Mouse (Mus musculus): Measurements from ENCODE around the gene Ccnjl. TPM values are rescaled to one million over a fixed set of nuclear protein-coding genes. Genes with fewer than 3 reads are reported as not detected.
A peak's percentile ranks its signal among the peaks of the same experiment; 100 is the strongest.

The Ccnjl gene
- polyA plus RNA-seq, 1 experiment from 2014 or later: 9.5 TPM

- H3K27me3 ChIP-seq (replicated peaks; ENCODE audit: control insufficient read depth, insufficient read depth, low read length): no peaks in the 10 kb centered on the region
- H3K4me1 ChIP-seq (replicated peaks; ENCODE audit: control insufficient read depth, insufficient read depth, low read length): peaks cover 15% of the 10 kb centered on the region
- 97% methylated on average over 15 of the region's 15 CpGs for WGBS
- H3K4me3 ChIP-seq (replicated peaks; ENCODE audit: low read length): no peak overlapping the region
- no peak overlapping the region for H3K27ac ChIP-seq (ENCODE audit: low read length)
- no peak overlapping the region for H3K4me2 ChIP-seq (ENCODE audit: low read length)
- H3K36me3 ChIP-seq (ENCODE audit: control insufficient read depth, insufficient read depth): no peaks in the 10 kb centered on the region
- ATAC-seq: no peak
- no peaks in the 10 kb centered on the region for H3K9me3 ChIP-seq (ENCODE audit: control insufficient read depth, low read length)
- H3K9ac ChIP-seq (replicated peaks; ENCODE audit: low read depth, low read length): no peak overlapping the region
Observed at GRCm38 (mm10) chr11:43543711-43544466, 15.3 kb downstream of the Ccnjl start.

DNA sequence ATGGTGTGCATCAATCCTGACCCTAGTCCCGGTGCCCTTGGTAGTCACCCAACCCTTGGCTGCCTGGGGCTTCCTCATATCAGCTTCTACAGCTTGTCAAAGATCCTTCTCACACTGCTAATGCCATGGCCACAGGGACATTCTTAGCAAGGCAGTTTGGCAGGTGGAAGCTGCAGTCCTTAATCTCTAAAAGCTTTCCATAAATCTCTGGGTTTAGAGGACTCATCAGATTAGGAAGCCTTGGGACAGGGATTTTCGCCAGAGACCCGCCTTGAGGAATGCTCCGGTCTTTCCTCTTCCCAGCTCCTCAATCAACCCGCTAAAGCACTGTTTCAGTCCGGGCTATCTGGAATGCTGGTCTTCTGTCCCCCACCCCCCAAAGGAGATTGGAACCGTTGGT, 16.2 kb downstream of the Ccnjl start:
- ATAC-seq: no peak
- Histone ChIP-seq H3K36me3 (ENCODE audit: control insufficient read depth, insufficient read depth) (no peaks in the 10 kb centered on the region), H3K27ac (ENCODE audit: low read length) (no peak overlapping the region), H3K9ac (replicated peaks; ENCODE audit: low read depth, low read length) (no peak overlapping the region), H3K27me3 (replicated peaks; ENCODE audit: control insufficient read depth, insufficient read depth, low read length) (no peaks in the 10 kb centered on the region), H3K4me1 (replicated peaks; ENCODE audit: control insufficient read depth, insufficient read depth, low read length) (peaks cover 22% of the 10 kb centered on the region), H3K9me3 (ENCODE audit: control insufficient read depth, low read length) (no peaks in the 10 kb centered on the region), H3K4me2 (ENCODE audit: low read length) (no peak overlapping the region), H3K4me3 (replicated peaks; ENCODE audit: low read length) (no peak overlapping the region)
- 91% methylated on average over 7 of the region's 7 CpGs for WGBS

- no peak overlapping the region for H3K4me2 ChIP-seq (ENCODE audit: low read length)
Observed at GRCm38 (mm10) chr11:43545873-43546475, 17.4 kb downstream of the Ccnjl start.

DNA sequence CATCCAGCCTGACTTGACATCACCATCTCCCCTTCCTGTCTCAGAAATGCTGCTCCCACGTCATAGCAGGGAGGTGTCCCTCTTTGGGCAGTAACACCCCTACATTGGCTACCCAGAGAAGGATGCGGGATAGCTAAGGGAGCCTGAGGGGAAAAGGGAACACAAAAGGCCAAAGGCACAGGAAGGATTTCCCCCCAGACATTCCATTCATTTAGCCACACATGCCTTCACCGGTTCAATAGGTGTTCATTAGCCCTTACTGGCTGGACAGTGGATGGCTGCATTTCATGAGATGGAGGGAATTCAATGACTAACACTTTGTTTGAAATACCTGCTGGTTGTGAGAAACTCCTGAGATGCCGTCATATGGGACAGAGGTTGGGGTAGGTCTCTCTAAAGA, 18.1 kb downstream of the Ccnjl start:
- no peak overlapping the region for H3K4me2 ChIP-seq (ENCODE audit: low read length)
- H3K9me3 ChIP-seq (ENCODE audit: control insufficient read depth, low read length): no peaks in the 10 kb centered on the region
- no peak for ATAC-seq
- H3K4me1 ChIP-seq (replicated peaks; ENCODE audit: control insufficient read depth, insufficient read depth, low read length): peaks cover 21% of the 10 kb centered on the region
- H3K36me3 ChIP-seq (ENCODE audit: control insufficient read depth, insufficient read depth): no peaks in the 10 kb centered on the region
- H3K4me3 ChIP-seq (replicated peaks; ENCODE audit: low read length): no peak overlapping the region
- no peak overlapping the region for H3K9ac ChIP-seq (replicated peaks; ENCODE audit: low read depth, low read length)
- H3K27ac ChIP-seq (ENCODE audit: low read length): no peak overlapping the region
- WGBS: 21% methylated on average over 4 of the region's 4 CpGs
- H3K27me3 ChIP-seq (replicated peaks; ENCODE audit: control insufficient read depth, insufficient read depth, low read length): no peaks in the 10 kb centered on the region

More at GRCm38 (mm10) chr11:43545873-43546475, 17.4 kb downstream of the Ccnjl start:
- Histone ChIP-seq H3K9me3 (ENCODE audit: control insufficient read depth, low read length) (no peaks in the 10 kb centered on the region), H3K4me1 (replicated peaks; ENCODE audit: control insufficient read depth, insufficient read depth, low read length) (peaks cover 21% of the 10 kb centered on the region), H3K27ac (ENCODE audit: low read length) (no peak overlapping the region), H3K9ac (replicated peaks; ENCODE audit: low read depth, low read length) (no peak overlapping the region), H3K4me3 (replicated peaks; ENCODE audit: low read length) (no peak overlapping the region), H3K27me3 (replicated peaks; ENCODE audit: control insufficient read depth, insufficient read depth, low read length) (no peaks in the 10 kb centered on the region), H3K36me3 (ENCODE audit: control insufficient read depth, insufficient read depth) (no peaks in the 10 kb centered on the region)
- ATAC-seq: no peak
- 24% methylated on average over 16 of the region's 16 CpGs for WGBS

- peaks cover 21% of the 10 kb centered on the region for H3K4me1 ChIP-seq (replicated peaks; ENCODE audit: control insufficient read depth, insufficient read depth, low read length)
- H3K9me3 ChIP-seq (ENCODE audit: control insufficient read depth, low read length): no peaks in the 10 kb centered on the region
- no peaks in the 10 kb centered on the region for H3K27me3 ChIP-seq (replicated peaks; ENCODE audit: control insufficient read depth, insufficient read depth, low read length)
- H3K27ac ChIP-seq (ENCODE audit: low read length): peak overlapping the region; percentile 60
- no peak overlapping the region for H3K9ac ChIP-seq (replicated peaks; ENCODE audit: low read depth, low read length)
- no peak overlapping the region for H3K4me2 ChIP-seq (ENCODE audit: low read length)
- no peaks in the 10 kb centered on the region for H3K36me3 ChIP-seq (ENCODE audit: control insufficient read depth, insufficient read depth)
- 11% methylated on average over 7 of the region's 7 CpGs for WGBS
- no peak overlapping the region for H3K4me3 ChIP-seq (replicated peaks; ENCODE audit: low read length)
- peak; percentile 94 for ATAC-seq
Observed at GRCm38 (mm10) chr11:43548148-43548547, 19.6 kb downstream of the Ccnjl start.

GRCm38 (mm10) chr11:43548657-43549435, 20.3 kb downstream of the Ccnjl start:
- Histone ChIP-seq H3K9me3 (ENCODE audit: control insufficient read depth, low read length) (no peaks in the 10 kb centered on the region), H3K36me3 (ENCODE audit: control insufficient read depth, insufficient read depth) (no peaks in the 10 kb centered on the region), H3K4me3 (replicated peaks; ENCODE audit: low read length) (no peak overlapping the region), H3K4me2 (ENCODE audit: low read length) (no peak overlapping the region), H3K27me3 (replicated peaks; ENCODE audit: control insufficient read depth, insufficient read depth, low read length) (no peaks in the 10 kb centered on the region), H3K9ac (replicated peaks; ENCODE audit: low read depth, low read length) (no peak overlapping the region), H3K27ac (ENCODE audit: low read length) (peak overlapping the region; percentile 60), H3K4me1 (replicated peaks; ENCODE audit: control insufficient read depth, insufficient read depth, low read length) (peaks cover 21% of the 10 kb centered on the region)
- no peak for ATAC-seq
- WGBS: 41% methylated on average over 12 of the region's 12 CpGs

- Histone ChIP-seq H3K9ac (replicated peaks; ENCODE audit: low read depth, low read length) (no peak overlapping the region), H3K36me3 (ENCODE audit: control insufficient read depth, insufficient read depth) (no peaks in the 10 kb centered on the region), H3K4me2 (ENCODE audit: low read length) (no peak overlapping the region), H3K9me3 (ENCODE audit: control insufficient read depth, low read length) (no peaks in the 10 kb centered on the region), H3K4me1 (replicated peaks; ENCODE audit: control insufficient read depth, insufficient read depth, low read length) (peaks cover 21% of the 10 kb centered on the region), H3K4me3 (replicated peaks; ENCODE audit: low read length) (no peak overlapping the region), H3K27me3 (replicated peaks; ENCODE audit: control insufficient read depth, insufficient read depth, low read length) (no peaks in the 10 kb centered on the region), H3K27ac (ENCODE audit: low read length) (no peak overlapping the region)
- WGBS: 46% methylated on average over 11 of the region's 11 CpGs
- no peak for ATAC-seq
Observed at GRCm38 (mm10) chr11:43549701-43550100, 21.1 kb downstream of the Ccnjl start.

- Histone ChIP-seq H3K27ac (ENCODE audit: low read length) (no peak overlapping the region), H3K4me2 (ENCODE audit: low read length) (no peak overlapping the region), H3K9me3 (ENCODE audit: control insufficient read depth, low read length) (no peaks in the 10 kb centered on the region), H3K36me3 (ENCODE audit: control insufficient read depth, insufficient read depth) (no peaks in the 10 kb centered on the region), H3K9ac (replicated peaks; ENCODE audit: low read depth, low read length) (no peak overlapping the region), H3K4me1 (replicated peaks; ENCODE audit: control insufficient read depth, insufficient read depth, low read length) (peaks cover 21% of the 10 kb centered on the region), H3K4me3 (replicated peaks; ENCODE audit: low read length) (no peak overlapping the region), H3K27me3 (replicated peaks; ENCODE audit: control insufficient read depth, insufficient read depth, low read length) (no peaks in the 10 kb centered on the region)
- no peak for ATAC-seq
- 90% methylated on average over 3 of the region's 3 CpGs for WGBS
Observed at GRCm38 (mm10) chr11:43551756-43552155, 23.2 kb downstream of the Ccnjl start.

DNA sequence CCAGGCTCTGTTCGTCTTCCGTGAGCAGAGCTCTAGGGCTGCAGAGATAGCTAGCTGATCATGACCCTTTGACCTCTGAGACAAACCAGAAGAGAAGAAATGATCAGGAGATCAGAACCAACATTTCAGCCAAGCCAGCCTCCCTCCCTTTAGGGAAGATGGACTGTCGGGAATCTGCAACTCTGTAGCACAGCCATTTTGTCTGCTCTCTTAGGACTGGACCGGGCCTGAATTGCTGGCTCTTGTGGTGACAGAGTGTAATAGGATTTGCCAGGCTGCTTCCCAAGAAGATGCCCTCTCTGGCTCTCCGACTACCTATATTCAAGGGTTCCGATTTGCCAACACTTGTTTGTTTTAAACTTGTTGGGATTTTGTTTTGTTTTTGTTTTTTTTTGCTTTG, 24.1 kb downstream of the Ccnjl start:
- 85% methylated on average over 6 of the region's 6 CpGs for WGBS

More for the DNA sequence above, 24.1 kb downstream of the Ccnjl start:
- Histone ChIP-seq H3K4me2 (ENCODE audit: low read length) (no peak overlapping the region), H3K4me3 (replicated peaks; ENCODE audit: low read length) (no peak overlapping the region), H3K9me3 (ENCODE audit: control insufficient read depth, low read length) (no peaks in the 10 kb centered on the region), H3K4me1 (replicated peaks; ENCODE audit: control insufficient read depth, insufficient read depth, low read length) (peaks cover 21% of the 10 kb centered on the region), H3K27me3 (replicated peaks; ENCODE audit: control insufficient read depth, insufficient read depth, low read length) (no peaks in the 10 kb centered on the region), H3K9ac (replicated peaks; ENCODE audit: low read depth, low read length) (no peak overlapping the region), H3K27ac (ENCODE audit: low read length) (no peak overlapping the region), H3K36me3 (ENCODE audit: control insufficient read depth, insufficient read depth) (no peaks in the 10 kb centered on the region)
- no peak for ATAC-seq
